Mouse (Mus musculus): ENCODE results near the gene Deaf1. TPM values are rescaled to one million over a fixed set of nuclear protein-coding genes. Genes with fewer than 3 reads are reported as not detected.
"Not testable (repeated sequence)": the region's sequence is repeated elsewhere in the genome, so short reads cannot be mapped to it uniquely, and the experiment has no call there.

The Deaf1 gene
- total RNA-seq, 2 experiments from 2014 or later: 13.3 to 14.0 TPM

DNA sequence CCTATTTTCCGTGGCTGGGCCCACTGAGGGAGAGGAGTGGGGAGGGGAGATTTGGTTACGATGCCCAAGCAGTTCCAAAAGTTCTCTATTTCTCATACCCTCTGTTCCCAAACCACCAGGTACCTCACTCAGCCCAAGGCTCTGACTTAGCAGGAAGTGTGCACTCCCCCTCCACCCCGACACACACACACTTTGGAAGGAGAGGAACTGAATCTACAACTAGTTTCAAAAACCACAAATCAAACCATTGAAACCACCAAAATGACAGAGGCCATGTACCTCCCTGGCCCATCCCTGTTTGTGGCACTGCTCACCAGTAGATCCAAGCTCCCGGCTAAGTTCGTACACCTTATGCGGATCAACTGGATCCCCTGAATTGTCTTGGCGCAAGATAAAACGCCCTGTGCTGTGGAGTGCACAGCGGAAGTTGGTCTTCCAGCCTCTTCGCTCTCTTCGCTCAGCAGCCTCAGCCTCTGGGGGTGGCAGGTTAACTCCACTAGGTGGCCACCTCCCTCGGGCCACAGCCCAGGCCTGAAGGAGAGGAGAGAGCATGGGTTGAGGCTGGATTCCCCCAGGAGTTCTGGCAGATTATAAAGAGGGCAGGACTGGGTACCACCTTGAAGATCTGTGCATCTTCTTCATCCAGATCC, 62.6 kb downstream of the Deaf1 start:
- DNase-seq: peak; percentile 54
- H3K27ac ChIP-seq: peak overlapping the region; percentile 31; the same call in 1 of the 2 replicates
- TF ChIP-seq CTCF (IDR thresholded peaks at IDR 0.05): peak; percentile 59
- intact Hi-C loops (cut with DNase I): loop anchor here (1.0 kb wide), 1 partner anchor 98 kb away; no protein-coding TSS in a partner anchor
- peak overlapping the region; percentile 76 for H3K4me3 ChIP-seq

DNA sequence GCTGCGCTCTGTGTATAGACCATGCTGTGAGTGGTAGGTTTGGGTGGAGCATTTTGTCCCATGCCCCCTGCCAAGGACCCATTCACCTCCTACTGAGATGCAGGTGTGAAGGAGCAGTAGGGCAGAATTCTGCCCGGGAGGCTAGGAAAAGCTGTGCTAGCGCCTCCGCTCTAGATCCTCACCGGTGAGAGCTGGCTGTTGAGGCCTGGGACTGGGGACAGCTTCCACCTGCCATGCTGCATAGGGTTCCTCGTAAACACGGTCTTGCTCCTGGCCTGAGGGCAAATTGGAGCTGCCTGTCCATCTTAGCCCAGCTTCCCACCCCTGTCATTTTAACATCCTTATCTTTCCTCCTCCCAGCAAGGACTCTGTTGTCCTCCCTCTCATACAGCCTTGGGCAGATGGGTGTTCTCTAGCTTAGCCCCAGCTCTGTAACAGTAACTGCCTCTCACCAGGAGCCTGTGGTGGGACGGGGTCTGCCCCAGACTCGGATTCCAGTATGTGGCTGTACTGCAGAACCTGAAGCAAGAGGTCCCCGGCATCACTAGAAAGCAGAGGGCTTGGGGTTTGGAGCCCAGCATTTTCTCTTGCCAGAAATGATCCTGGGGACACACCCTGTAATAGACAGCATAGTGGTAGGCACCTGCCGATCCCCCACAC, 63.3 kb downstream of the Deaf1 start:
- Histone ChIP-seq H3K4me3 (no peak overlapping the region), H3K27ac (no peak overlapping the region)
- no peak for TF ChIP-seq CTCF (IDR thresholded peaks at IDR 0.05)
- intact Hi-C loops (cut with DNase I): no loop called here
- DNase-seq: no peak

DNA sequence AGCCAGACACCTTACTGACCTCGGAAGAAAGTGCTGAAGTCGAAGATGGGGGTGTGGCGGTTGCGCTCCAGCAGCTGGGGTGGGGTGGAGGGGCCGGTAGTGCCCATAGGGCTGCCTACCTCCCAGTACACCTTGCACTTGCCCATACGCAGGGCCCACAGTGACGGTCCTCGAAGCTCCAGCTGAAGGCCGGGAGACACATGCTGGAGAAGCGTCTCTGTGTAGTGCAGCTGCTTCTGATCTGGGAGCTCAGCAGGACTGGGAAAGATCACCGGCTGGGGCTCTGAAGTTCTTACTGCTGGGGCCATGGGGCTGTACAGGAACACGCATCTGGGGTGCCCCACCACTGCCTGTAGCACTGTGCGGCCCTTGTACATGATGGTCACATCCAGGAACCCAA, 63.9 kb downstream of the Deaf1 start:
- no peak for TF ChIP-seq CTCF (IDR thresholded peaks at IDR 0.05)
- H3K4me3 ChIP-seq: no peak overlapping the region
- no peak overlapping the region for H3K27ac ChIP-seq
- intact Hi-C loops (cut with DNase I): no loop called here
- no peak for DNase-seq

DNA sequence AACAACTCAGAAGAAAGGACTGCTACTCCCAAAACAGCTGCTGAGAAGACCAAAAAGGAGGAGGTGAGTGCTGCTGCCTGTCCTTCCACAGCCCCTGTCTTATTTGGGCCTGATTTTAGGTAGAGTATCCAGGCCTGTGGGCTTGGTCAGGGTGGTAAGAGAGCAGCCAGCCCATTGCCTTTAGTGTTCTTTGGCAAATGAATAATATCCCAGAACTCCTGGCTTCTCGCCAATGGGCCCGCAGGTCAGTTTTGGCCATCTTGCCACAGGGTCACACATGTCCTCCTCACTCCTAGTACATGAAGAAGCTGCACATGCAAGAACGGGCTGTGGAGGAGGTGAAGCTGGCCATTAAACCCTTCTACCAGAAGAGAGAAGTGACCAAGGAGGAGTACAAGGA, 66.0 kb downstream of the Deaf1 start:
- DNase-seq: no peak
- H3K27ac ChIP-seq: no peak overlapping the region
- intact Hi-C loops (cut with DNase I): no loop called here
- no peak for TF ChIP-seq CTCF (IDR thresholded peaks at IDR 0.05)
- H3K4me3 ChIP-seq: no peak overlapping the region

DNA sequence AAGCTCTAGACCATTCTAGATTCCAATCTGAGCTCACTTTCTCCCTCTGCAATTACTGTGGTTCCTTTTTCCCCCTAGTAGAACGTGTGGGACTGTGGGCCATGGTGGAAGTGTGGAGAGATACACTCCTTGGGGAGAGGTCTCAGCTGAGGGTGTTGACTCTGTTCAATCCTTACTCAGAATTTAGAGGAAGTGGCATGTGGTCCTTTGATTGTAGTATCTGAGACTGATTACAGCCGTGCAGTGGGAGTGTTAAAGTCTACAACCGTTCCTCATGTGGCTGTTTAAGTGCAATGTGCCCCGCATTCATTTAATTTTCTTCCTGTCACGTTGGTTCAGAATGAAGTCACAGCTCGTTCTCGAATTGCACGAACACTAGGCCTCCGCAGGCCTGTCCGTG, 71.3 kb downstream of the Deaf1 start:
- intact Hi-C loops (cut with DNase I): no loop called here
- Histone ChIP-seq H3K4me3 (no peak overlapping the region), H3K27ac (no peak overlapping the region)
- TF ChIP-seq CTCF (IDR thresholded peaks at IDR 0.05): no peak
- no peak for DNase-seq

DNA sequence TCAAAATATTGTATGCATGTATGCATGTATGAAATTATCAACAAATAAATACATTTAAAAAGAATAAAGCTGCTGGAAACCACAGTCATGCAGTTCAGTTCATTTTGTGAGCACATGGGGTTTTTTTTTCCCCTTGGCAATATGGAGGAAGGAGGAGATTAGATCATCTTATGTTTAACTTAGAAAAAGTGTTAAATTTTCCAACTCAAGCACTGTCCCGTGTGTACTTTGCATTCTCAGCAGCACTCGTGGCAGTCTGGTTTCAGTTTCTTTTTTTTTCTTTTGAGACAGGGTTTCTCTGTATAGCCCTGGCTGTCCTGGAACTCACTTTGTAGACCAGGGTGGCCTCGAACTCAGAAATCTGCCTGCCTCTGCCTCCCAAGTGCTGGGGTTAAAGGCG, 77.0 kb downstream of the Deaf1 start:
- intact Hi-C loops (cut with DNase I); H3K4me3 ChIP-seq; DNase-seq; H3K27ac ChIP-seq: not testable (repeated sequence)

Other genes with a start within 250 kb of the Deaf1 start
- not detected for gene Pkp3, start 249.5 kb downstream of the Deaf1 start, total RNA-seq (2021)
- gene Sigirr, start 227.1 kb downstream of the Deaf1 start, total RNA-seq (2021): 1 to 10 TPM; 1.7 TPM
- not detected for gene Ano9, start 209.9 kb downstream of the Deaf1 start, total RNA-seq (2021)
- 10 to 100 TPM; 19.5 to 20.5 TPM for gene Ptdss2, start 205.3 kb downstream of the Deaf1 start, total RNA-seq (2021)
- 10 to 100 TPM; 46.5 to 50.9 TPM for gene Rnh1, start 154.8 kb downstream of the Deaf1 start, total RNA-seq (2021)
- gene Hras, start 133.7 kb downstream of the Deaf1 start, total RNA-seq (2021): 100 to 1,000 TPM; 117 to 119 TPM
- gene Lrrc56, start 133.5 kb downstream of the Deaf1 start, total RNA-seq (2021): 1 to 10 TPM; 1.7 to 2.1 TPM
- not detected for gene Lmntd2, start 113.6 kb downstream of the Deaf1 start, total RNA-seq (2021)
- gene Rassf7, start 111.8 kb downstream of the Deaf1 start, total RNA-seq (2021): under 1 TPM in 1 of 2 experiments, not detected in 1; 0.28 TPM
- 10 to 100 TPM; 22.4 to 28.1 TPM for gene Phrf1, start 98.9 kb downstream of the Deaf1 start, total RNA-seq (2021)
- 1 to 10 TPM; 1.1 TPM for gene Irf7, start 61.2 kb downstream of the Deaf1 start, total RNA-seq (2021)
- gene Cdhr5, start 50.9 kb downstream of the Deaf1 start, total RNA-seq (2021): not detected
- gene Sct, start 48.6 kb downstream of the Deaf1 start, total RNA-seq (2021): not detected
- not detected for gene Drd4, start 35.7 kb downstream of the Deaf1 start, total RNA-seq (2021)
- 10 to 100 TPM; 11.5 to 16.9 TPM for gene Tmem80, start within 50 bp of the Deaf1 start, total RNA-seq (2021)
- gene Eps8l2, start 11.2 kb upstream of the Deaf1 start, total RNA-seq (2021): 1 to 10 TPM; 2.6 to 3.1 TPM
- gene Taldo1, start 64.5 kb upstream of the Deaf1 start, total RNA-seq (2021): 10 to 100 TPM; 77.5 to 88.3 TPM
- gene Gatd1, start 86.4 kb upstream of the Deaf1 start, total RNA-seq (2021): 1 to 10 TPM; 5.5 to 8.3 TPM
- gene Cend1, start 101.8 kb upstream of the Deaf1 start, total RNA-seq (2021): under 1 TPM; 0.28 to 0.31 TPM
- gene Slc25a22, start 110.2 kb upstream of the Deaf1 start, total RNA-seq (2021): 10 to 100 TPM; 18.6 to 26.1 TPM
- gene Pidd1, start 116.3 kb upstream of the Deaf1 start, total RNA-seq (2021): under 1 TPM; 0.08 to 0.20 TPM
- 100 to 1,000 TPM; 567 to 623 TPM for gene Rplp2, start 119.7 kb upstream of the Deaf1 start, total RNA-seq (2021)
- 100 to 1,000 TPM; 345 to 348 TPM for gene Pnpla2, start 127.5 kb upstream of the Deaf1 start, total RNA-seq (2021)
- gene Cracr2b, start 133.4 kb upstream of the Deaf1 start, total RNA-seq (2021): 1 to 10 TPM; 6.1 to 6.3 TPM
- 10 to 100 TPM; 83.2 to 90.2 TPM for gene Cd151, start 139.7 kb upstream of the Deaf1 start, total RNA-seq (2021)
- 10 to 100 TPM; 55.5 to 58.8 TPM for gene Polr2l, start 147.4 kb upstream of the Deaf1 start, total RNA-seq (2021)
- 1 to 10 TPM; 7.6 to 8.2 TPM for gene Tspan4, start 147.6 kb upstream of the Deaf1 start, total RNA-seq (2021)
- 10 to 100 TPM; 11.5 to 21.6 TPM for gene Chid1, start 212.2 kb upstream of the Deaf1 start, total RNA-seq (2021)
- gene Ap2a2, start 234.5 kb upstream of the Deaf1 start, total RNA-seq (2021): 10 to 100 TPM; 52.2 to 52.9 TPM